Mouse (Mus musculus): ENCODE results near the gene Fam163b. TPM values are rescaled to one million over a fixed set of nuclear protein-coding genes. Genes with fewer than 3 reads are reported as not detected.

Fam163b gene
- 1 to 10 TPM; 2.1 to 2.9 TPM for total RNA-seq (2021)
- 1.4 and 1.5 TPM in 2 replicates for polyA plus RNA-seq (2012; rRNA removed)
- long read RNA-seq, partial matches to known transcripts = 0 of 1 reads
- long read RNA-seq, other reads (novel, unspliced or antisense) = 1 of 1 reads

DNA sequence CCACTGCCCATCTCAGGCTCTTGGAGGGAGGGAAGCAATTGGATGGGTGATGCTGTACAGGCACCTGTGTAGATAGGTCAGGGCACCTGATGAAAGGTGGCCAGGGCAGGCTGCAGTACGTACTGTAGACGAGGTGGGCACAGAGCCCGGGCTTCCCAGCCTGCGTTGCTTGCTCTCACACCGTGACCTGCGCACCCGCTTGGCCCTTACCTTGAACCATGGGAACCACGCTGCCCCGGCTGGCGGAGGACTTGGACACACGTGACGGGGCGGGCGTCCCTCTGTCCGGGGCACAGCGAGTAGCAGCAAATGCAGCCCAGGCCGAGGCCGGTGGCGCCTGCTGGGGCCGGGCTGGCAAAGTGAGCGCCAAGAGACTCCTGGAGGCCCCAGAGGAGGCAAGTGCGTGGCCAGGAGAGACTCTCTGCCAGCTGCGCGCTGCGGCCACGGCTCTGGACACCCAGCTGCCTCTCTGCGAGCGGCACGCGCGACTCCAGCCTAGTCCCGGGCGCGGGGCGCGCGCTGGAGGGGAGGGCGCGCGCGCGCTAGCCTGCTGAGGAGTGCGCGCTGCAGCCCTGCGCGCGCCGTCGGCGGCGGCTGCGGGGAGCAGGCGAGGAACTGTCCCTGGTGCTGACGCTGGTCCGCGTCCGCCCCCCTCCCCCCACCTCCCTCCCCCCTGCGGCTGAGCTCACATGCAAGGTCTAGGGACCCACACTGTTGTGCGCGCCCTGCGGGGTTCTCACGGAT is at the start of gene Fam163b:
Gene Fam163b (minus strand): TSS at position 542 of the 744 bp plus-strand sequence.
- peak; percentile 50 for DNase-seq

DNA sequence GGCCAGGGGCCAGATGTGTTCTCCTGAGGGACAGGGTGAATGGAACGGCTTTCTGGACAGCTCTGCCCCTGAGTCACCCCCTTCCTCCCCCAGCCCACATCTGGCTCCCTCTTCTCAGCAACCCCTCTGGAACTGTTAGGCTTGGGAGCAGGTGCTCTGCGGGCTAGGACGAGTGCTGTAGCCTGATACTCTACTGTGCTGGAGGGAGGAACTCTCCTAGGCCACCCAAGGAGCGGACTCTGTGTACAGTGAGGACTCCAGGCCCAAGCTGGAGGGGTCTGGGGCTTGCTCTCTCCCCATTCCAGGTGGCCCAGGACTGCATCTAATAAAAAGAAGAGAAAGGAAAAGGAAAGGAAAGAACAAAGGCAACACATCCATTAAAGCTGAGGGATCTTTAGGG is 47.7 kb upstream of the Fam163b start:
- no peak for DNase-seq

GRCm38 (mm10) chr2:27187531-27187930 is 45.2 kb upstream of the Fam163b start:
- no peak for DNase-seq

DNA sequence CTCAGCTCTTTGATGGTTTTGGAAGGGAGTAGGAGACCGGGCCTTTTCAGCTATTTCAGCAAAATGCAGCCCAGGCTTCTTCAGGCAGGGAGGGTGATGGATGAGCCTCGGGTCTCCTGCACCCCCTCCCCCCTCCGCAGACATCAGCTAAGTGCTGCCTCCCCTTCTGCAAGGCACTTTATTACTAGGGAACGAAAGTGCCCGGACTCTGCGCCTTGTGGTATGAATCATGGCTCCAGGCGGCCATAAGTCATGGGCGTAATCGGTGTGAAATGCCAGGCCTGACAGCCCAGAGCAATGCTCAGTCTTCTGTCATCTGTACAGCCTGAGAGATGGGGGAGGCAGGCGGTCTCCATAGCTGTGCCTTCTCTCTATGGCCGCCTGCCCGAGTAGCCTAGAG is 41.4 kb upstream of the Fam163b start:
- peak; percentile 76 for DNase-seq

- no peak for DNase-seq
These were observed 39.6 kb upstream of the Fam163b start for GRCm38 (mm10) chr2:27181907-27182306.

GRCm38 (mm10) chr2:27179101-27179500 is 36.8 kb upstream of the Fam163b start:
- no peak for DNase-seq

- DNase-seq = peak; percentile 35
These were observed 33.5 kb upstream of the Fam163b start for GRCm38 (mm10) chr2:27175696-27176267.

- DNase-seq = no peak
These were observed 32.0 kb upstream of the Fam163b start for GRCm38 (mm10) chr2:27174242-27174641.

DNA sequence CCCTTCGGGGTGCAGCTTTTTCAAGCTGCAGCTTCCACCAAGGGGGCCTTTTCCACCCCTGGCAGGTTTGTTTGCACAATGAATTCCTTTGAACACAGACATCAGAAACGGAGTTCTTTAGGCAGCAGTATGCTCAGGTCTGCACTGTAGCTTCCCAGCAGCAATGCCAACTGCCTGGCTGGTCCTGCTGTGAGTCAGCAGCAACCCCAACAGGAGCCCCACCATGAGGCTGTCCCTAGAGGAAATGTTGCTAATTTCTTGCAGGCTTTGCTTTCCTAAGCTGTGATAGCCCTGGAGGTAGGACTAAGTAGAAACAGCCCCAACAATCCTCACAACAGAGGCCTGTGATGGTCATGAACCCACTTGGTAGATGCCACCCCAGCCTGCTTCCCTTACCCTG is 24.7 kb upstream of the Fam163b start:
- no peak for DNase-seq

DNA sequence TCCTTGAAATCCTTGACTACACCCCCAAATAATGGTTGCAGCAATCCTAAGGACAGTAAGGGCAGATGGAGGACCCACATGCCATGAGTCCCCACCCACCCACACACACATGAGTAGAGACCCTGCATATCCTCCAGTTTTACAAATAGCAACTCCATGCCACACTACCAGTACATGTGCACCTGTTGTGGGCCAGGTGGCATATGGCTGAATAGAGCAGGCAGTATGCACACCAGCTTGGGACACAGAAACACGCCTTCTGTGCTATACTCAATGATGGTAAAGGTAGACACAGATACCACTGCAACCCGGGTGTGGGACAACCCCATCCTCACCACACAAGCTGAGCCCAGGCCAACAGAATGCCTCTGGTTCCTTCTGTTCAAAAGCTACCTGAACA is 23.8 kb upstream of the Fam163b start:
- no peak for DNase-seq

DNA sequence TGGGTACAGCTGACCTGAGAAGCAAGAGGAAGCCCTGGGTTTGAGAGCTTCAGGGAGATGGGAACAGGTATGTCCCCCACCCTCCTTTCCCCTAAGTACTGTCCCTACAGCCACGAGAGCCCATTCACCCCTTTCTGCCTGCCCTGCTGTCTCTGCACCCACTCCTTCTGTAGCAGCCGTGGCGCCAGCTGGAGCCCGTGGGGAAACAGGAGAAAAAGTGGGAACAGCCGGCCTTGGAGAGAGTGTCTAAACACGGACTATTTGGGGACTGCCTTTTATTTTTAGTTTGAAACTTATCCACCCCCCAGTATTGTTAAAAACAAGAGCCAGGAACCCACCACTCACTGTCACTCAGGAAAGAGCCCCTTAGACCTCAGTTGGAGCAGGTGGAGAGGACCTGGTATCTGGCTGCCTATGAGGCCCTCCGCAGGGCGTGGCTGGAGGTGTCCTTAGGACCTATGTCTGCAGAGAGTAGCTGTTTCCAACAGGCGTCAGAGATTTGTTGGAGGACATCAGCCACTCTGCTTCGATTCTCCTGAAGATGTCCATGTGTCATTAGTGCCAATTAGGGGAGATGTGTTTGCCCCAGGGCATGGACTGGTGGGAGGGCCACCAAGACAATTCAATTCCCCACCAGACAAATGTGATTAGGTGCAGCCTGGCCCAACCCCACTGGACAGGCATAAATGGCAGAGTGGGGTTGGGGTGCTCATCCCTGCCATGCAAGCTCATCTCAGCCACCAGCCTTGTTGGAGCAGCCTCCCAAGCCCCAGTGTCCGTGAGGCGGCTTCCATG is 22.7 kb upstream of the Fam163b start, which contains the start of gene Dbh:
Gene Dbh (plus strand): TSS at position 438 of the 795 bp plus-strand sequence.
- peak; percentile 56 for DNase-seq

DNA sequence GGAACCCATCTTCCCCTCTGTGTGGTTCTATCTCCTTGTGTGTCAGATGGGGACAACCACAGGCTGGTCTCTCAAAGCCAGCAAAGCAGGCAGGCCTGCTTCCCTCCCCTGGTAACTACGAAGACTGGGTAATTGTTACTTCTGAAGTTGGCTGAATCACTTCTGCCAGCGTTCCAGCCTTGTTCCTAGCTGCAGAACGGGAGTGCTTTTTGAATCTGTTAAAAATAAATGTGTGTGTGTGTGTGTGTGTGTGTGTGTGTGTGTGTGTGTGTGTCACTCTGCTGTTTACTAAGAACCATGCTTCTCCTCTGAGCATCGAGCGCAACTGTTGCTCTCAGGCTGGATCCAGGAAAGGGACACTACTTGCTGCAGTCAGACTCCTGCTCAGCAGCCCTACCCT is 21.6 kb upstream of the Fam163b start:
- no peak for DNase-seq

DNA sequence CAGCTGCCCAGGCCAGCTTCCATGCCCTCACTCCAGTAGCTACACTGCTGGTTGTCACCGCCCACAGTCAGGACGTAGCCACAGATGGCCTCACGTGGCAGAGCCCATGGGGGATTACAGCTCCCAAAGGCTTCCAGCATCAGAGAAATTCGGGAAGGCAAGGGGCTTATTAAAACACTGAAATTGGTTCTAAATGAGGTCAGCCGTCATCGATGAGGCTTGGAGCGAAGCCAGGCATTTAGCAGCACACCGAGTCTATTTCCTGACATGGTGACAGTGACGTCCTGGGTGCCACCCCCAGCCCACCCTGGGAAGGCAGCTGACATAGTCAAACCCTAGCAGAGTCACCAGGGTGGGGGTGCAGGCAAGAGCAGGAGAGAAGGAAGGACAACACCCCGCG is 20.4 kb upstream of the Fam163b start:
- DNase-seq = no peak

DNA sequence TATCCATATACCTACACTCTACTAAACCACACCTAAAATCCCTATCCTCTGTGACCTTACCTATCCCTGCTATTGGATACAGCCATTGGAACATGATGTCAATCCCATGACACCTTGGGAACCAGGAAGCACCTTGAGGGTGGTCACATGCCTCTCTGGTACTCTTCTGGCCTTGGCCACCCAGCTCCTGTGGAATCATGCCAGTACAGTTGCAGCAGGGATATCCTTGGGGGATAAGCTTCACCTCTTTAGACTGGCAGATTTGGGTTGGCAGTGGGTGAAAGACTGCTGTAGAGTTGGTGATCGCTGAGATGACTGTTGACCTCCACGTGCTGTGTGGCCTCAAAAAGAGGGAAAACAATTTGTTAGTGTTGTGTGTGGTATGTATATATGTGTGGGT is 19.2 kb upstream of the Fam163b start:
- DNase-seq = peak; percentile 30

DNA sequence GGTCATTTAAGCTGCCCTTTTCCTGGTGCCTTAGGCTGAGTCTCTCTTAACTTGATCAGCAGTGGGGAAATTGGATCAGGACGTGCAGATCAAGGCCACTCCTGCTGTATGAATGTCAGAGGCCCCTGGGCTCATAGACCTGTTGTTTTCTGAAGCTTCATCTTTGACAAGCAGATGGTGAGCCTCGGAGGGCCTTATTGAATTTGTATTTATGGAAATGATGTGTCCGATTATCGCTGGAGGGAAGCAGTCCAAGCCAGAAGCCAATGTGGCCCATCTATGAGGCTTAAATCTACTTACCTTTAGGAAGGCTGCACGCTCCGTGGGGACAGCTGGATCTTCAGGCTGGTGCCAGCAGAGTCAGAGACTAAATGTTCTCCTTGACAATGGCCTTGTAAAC is 14.3 kb upstream of the Fam163b start:
- peak; percentile 32 for DNase-seq

- DNase-seq = no peak
These were observed 12.3 kb upstream of the Fam163b start for GRCm38 (mm10) chr2:27154466-27155185.

GRCm38 (mm10) chr2:27149457-27149856 is 7.2 kb upstream of the Fam163b start:
- DNase-seq = no peak

- no peak for DNase-seq
These were observed 4.5 kb upstream of the Fam163b start for GRCm38 (mm10) chr2:27146840-27147239.

- DNase-seq = no peak
These were observed 2.7 kb upstream of the Fam163b start for GRCm38 (mm10) chr2:27144957-27145356.

DNA sequence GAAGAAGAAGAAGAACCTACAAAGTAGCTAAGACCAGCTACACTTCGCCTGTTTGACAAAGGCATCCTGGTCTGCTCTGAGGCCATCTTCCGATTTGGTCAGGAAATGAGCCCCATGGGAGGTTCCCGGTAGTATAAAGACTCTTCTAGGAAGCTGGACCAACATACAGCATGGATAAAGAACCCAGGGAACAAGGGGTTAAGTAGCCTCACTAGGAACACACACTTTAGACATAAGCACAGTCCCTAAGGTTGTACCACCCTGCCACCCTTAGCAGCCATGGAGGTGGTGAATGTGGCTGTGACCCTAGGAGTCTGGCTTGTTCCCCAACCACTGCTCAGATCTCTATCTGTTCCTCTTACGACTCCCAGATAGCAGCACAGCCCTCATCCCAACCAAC is 3.9 kb downstream of the Fam163b start:
- no peak for DNase-seq

DNA sequence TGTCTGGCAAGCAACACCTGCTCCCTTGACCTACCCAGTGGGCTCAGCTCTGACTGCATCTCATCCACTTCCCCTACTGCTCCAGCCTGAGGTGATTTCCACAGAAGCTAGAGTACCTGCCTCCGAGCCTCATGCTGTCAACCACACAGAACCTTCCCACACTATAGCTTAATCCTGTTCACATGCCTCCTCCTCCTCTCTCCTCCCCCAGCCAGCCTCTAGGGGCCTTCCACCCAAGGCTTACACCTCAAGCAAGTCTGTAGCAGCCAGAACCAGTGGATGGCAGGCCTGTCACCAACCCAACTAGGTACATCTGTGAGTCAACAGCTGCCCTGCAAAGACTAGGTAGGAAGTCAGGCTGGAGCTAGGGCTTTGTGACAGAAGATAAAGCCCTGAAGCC is 5.5 kb downstream of the Fam163b start:
- DNase-seq = no peak

DNA sequence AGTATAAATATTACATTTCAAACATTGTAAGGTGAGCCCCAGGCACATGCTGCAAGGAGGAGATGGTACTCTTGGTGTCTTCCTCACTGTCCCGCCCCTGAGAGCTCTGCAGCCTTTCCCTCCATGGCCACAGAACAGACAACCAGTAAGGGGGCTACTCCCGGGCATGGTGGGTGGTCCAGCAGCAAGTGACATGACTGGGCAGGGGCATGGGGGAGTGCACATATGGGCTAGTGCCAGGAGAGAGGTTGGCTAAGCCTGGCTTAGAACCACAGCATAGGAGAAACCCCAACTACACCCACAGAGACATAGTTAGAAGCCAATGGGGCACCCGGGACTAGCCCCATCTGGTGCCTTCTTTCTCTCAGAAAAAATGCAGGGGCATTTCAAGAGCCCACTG is 6.0 kb downstream of the Fam163b start:
- no peak for DNase-seq

All from adrenal gland, adult 2 months (tissue).